Mouse (Mus musculus): ENCODE results near the gene Bptf.

DNA sequence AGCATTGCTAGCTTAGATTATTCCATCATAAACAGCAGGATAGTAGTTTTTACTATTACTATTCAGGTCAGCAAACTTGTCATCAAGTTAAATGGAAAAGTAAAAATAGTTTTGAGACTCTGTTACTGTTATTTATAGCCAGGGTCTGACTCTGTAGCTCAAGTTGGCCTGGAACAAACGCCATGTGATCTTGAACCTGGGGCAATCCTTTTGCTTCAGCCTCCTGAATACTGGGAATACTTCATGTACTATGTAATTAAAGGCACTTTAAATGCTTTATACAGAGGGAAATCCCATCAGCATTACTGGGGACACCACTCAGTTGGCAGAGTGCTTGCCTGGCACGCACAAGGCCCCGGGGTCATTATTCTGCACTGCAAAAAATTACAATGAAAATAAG is 68.9 kb downstream of the Bptf start:
- TF ChIP-seq POLR2A (IDR thresholded peaks at IDR 0.05; ENCODE audit: control insufficient read depth, low read depth, low read length) (no peak), CTCF (IDR thresholded peaks at IDR 0.05; ENCODE audit: control insufficient read depth, insufficient read depth, insufficient replicate concordance, low read depth, low read length) (no peak)
